Mouse (Mus musculus) hindbrain, postnatal 0 days (tissue): ENCODE results near the gene Tgfb2. TPM values are rescaled to one million over a fixed set of nuclear protein-coding genes. Genes with fewer than 3 reads are reported as not detected.

Experiments used
- ATAC-seq: fragments of 200-750 bp; cut with Nextera tagmentation; 2 replicates; pipeline ENCODE4 v1.8.0; 2017; ENCODE audit warnings: mild to moderate bottlenecking, moderate TSS enrichment, moderate library complexity
- DNase-seq: peaks from one replicate; pipeline ENCODE4 v3.0.0-alpha.2; 2015; ENCODE audit warnings: low spot score
- H3K27ac ChIP-seq: fragments of 300-500 bp; sonication (generic); 2 replicates; pipeline ENCODE4 v1.5.1; 2014; ENCODE audit warnings: mild to moderate bottlenecking
- H3K27me3 ChIP-seq: fragments of 300-500 bp; sonication (generic); 2 replicates; pipeline ENCODE4 v1.6.1; 2014; ENCODE audit warnings: low read length, mixed read lengths; ENCODE audit not compliant: insufficient read depth
- H3K36me3 ChIP-seq: fragments of 300-500 bp; sonication (generic); 2 replicates; pipeline ENCODE4 v1.6.1; 2014; ENCODE audit warnings: low read length, mixed read lengths; ENCODE audit not compliant: insufficient read depth
- H3K4me1 ChIP-seq: fragments of 300-500 bp; sonication (generic); 2 replicates; pipeline ENCODE4 v1.6.1; 2014; ENCODE audit warnings: antibody characterized with exemption, low read length, mixed read lengths; ENCODE audit not compliant: insufficient read depth
- H3K4me2 ChIP-seq: fragments of 300-500 bp; sonication (generic); 2 replicates; pipeline ENCODE4 v1.6.1; 2014; ENCODE audit warnings: low read depth, mild to moderate bottlenecking, low read length, moderate library complexity, mixed read lengths
- H3K4me3 ChIP-seq: fragments of 300-500 bp; sonication (generic); 2 replicates; pipeline ENCODE4 v1.5.1; 2014; ENCODE audit warnings: low read length
- H3K9ac ChIP-seq: fragments of 300-500 bp; sonication (generic); replicated peaks from 2 replicates; pipeline ENCODE4 v1.6.1; 2014; ENCODE audit warnings: mild to moderate bottlenecking, low read length, moderate library complexity, mixed read lengths
- H3K9me3 ChIP-seq: fragments of 300-500 bp; sonication (generic); 2 replicates; pipeline ENCODE4 v1.6.1; 2016; ENCODE audit warnings: low read length, mixed read lengths
- CTCF ChIP-seq: IDR thresholded peaks from 2 replicates; pipeline ENCODE4 v1.5.1; 2016; ENCODE audit warnings: antibody characterized with exemption, control low read depth, low read depth
- WGBS: fragments of 180-500 bp; shearing (Covaris S2); extraction: QIAGEN DNeasy Blood & Tissue Kit; methylation state at CpG from one replicate; pipeline ENCODE4 v1.1.7; 2014; 5-methylcytosine and 5-hydroxymethylcytosine counted together
- polyA plus RNA-seq: library from polyadenylated mRNA; unstranded; fragments of >200 nt; fragmentation: Nextera tagmentation; extraction: Ambion mirVana; gene quantifications from 2 replicates; pipeline ENCODE4 v1.2.1, GENCODE M21; 2015
- total RNA-seq: library from RNA; depleted of rRNA; stranded (reverse); fragments of >200 nt; gene quantifications from 2 replicates; pipeline ENCODE4 v1.2.3, GENCODE M21; 2014

The Tgfb2 gene
- total and polyA plus RNA-seq, 2 experiments from 2014 or later, result 13.1 to 30.6 TPM

- 73% methylated on average over 4 of the region's 4 CpGs for WGBS
- Histone ChIP-seq H3K36me3 (no peaks in the 10 kb centered on the region), H3K4me1 (no peaks in the 10 kb centered on the region), H3K27ac (no peak overlapping the region), H3K4me2 (no peak overlapping the region), H3K27me3 (no peaks in the 10 kb centered on the region), H3K9ac (no peak overlapping the region), H3K4me3 (no peak overlapping the region), H3K9me3 (no peaks in the 10 kb centered on the region)
- ATAC-seq, result no peak
- TF ChIP-seq CTCF, result no peak
- no peak for DNase-seq
Observed at GRCm38 (mm10) chr1:186695361-186695760, 10.4 kb downstream of the Tgfb2 start.

DNA sequence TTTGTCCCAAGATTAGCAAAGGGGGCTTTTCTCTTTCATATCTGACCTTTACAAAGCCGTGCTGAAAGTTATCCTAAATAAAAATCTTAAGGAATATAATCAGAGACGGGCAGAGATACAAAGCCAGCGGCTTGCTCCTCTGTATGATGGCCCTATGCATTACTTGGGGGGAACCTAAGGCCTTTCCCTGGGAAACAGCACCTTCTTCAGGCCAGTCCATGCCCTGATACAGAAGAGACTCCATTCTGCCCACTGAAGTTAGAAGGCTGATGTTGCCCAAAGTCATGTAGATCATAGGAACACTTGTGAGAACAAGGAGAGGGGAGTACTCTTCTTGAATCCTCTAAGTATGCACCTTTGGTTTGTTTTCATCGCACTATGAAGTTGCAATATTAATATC is 13.4 kb downstream of the Tgfb2 start:
- DNase-seq, result no peak
- WGBS, result 88% methylated on average over 4 of the region's 4 CpGs
- H3K4me3 ChIP-seq, result no peak overlapping the region

GRCm38 (mm10) chr1:186691708-186692107 is 14.1 kb downstream of the Tgfb2 start:
- no peak for DNase-seq
- H3K4me2 ChIP-seq, result no peak overlapping the region
- 82% methylated on average over 9 of the region's 9 CpGs for WGBS
- H3K4me1 ChIP-seq, result no peaks in the 10 kb centered on the region
- H3K27me3 ChIP-seq, result no peaks in the 10 kb centered on the region
- H3K9me3 ChIP-seq, result no peaks in the 10 kb centered on the region
- H3K27ac ChIP-seq, result no peak overlapping the region
- H3K9ac ChIP-seq, result no peak overlapping the region
- H3K4me3 ChIP-seq, result no peak overlapping the region
- H3K36me3 ChIP-seq, result no peaks in the 10 kb centered on the region
- no peak for ATAC-seq
- no peak for TF ChIP-seq CTCF

More for the DNA sequence above, 13.4 kb downstream of the Tgfb2 start:
- peak; percentile 54 for TF ChIP-seq CTCF
- Histone ChIP-seq H3K9me3 (no peaks in the 10 kb centered on the region), H3K4me2 (no peak overlapping the region), H3K4me1 (no peaks in the 10 kb centered on the region), H3K27me3 (no peaks in the 10 kb centered on the region), H3K27ac (no peak overlapping the region), H3K36me3 (no peaks in the 10 kb centered on the region), H3K9ac (no peak overlapping the region)
- ATAC-seq, result no peak

GRCm38 (mm10) chr1:186684041-186684440 is 21.7 kb downstream of the Tgfb2 start:
- Histone ChIP-seq H3K27ac (no peak overlapping the region), H3K9ac (no peak overlapping the region), H3K4me1 (0 out of 2 replicates have a peak, but pooled peaks cover 6% of the 10 kb centered on the region), H3K4me2 (no peak overlapping the region), H3K4me3 (no peak overlapping the region), H3K9me3 (no peaks in the 10 kb centered on the region), H3K36me3 (no peaks in the 10 kb centered on the region), H3K27me3 (no peaks in the 10 kb centered on the region)
- 94% methylated on average over 3 of the region's 3 CpGs for WGBS
- ATAC-seq, result no peak
- no peak for TF ChIP-seq CTCF
- no peak for DNase-seq

GRCm38 (mm10) chr1:186682606-186683005 is 23.2 kb downstream of the Tgfb2 start:
- no peak for TF ChIP-seq CTCF
- no peak for DNase-seq
- peak; percentile 40; the same call in 1 of the 2 replicates for ATAC-seq
- no peak overlapping the region for H3K27ac ChIP-seq
- H3K4me2 ChIP-seq, result no peak overlapping the region
- WGBS, result 15% methylated on average over 7 of the region's 7 CpGs
- no peaks in the 10 kb centered on the region for H3K36me3 ChIP-seq
- H3K4me3 ChIP-seq, result no peak overlapping the region
- 0 out of 2 replicates have a peak, but pooled peaks cover 6% of the 10 kb centered on the region for H3K4me1 ChIP-seq
- H3K9me3 ChIP-seq, result no peaks in the 10 kb centered on the region
- H3K9ac ChIP-seq, result no peak overlapping the region
- no peaks in the 10 kb centered on the region for H3K27me3 ChIP-seq

- WGBS, result 92% methylated on average over 12 of the region's 12 CpGs
Observed at GRCm38 (mm10) chr1:186677614-186678013, 28.2 kb downstream of the Tgfb2 start.

DNA sequence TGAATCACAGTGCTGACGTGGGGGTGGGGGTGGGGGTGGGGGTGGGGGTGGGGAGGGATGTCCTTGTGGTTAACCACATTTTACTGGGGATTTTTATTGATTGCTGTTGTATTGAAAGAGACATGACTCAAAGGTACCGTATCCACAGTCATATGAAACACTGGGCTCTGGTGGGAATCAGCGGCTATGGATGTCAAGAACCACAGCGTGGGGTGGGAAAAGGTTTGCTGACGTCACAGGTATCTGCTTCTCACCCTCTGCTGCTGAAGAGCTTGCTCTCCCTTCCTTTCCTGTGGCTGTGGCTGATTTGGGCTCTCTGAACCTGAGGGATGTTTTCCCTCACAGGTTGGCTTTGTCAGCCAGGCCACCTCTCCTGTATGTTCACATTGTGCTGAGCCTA is 29.6 kb downstream of the Tgfb2 start:
- Histone ChIP-seq H3K4me1 (peaks cover 9% of the 10 kb centered on the region; the same call in 1 of the 2 replicates), H3K9me3 (no peaks in the 10 kb centered on the region), H3K36me3 (no peaks in the 10 kb centered on the region), H3K4me3 (no peak overlapping the region), H3K9ac (no peak overlapping the region), H3K27me3 (no peaks in the 10 kb centered on the region), H3K4me2 (no peak overlapping the region), H3K27ac (no peak overlapping the region)
- WGBS, result 53% methylated on average over 5 of the region's 5 CpGs
- ATAC-seq (no peak), DNase-seq (no peak)
- TF ChIP-seq CTCF, result no peak

More at GRCm38 (mm10) chr1:186677614-186678013, 28.2 kb downstream of the Tgfb2 start:
- no peaks in the 10 kb centered on the region for H3K9me3 ChIP-seq
- no peaks in the 10 kb centered on the region for H3K36me3 ChIP-seq
- no peak overlapping the region for H3K4me3 ChIP-seq
- H3K4me1 ChIP-seq, result peaks cover 12% of the 10 kb centered on the region; the same call in 1 of the 2 replicates
- H3K4me2 ChIP-seq, result no peak overlapping the region
- no peaks in the 10 kb centered on the region for H3K27me3 ChIP-seq
- H3K9ac ChIP-seq, result no peak overlapping the region
- no peak for TF ChIP-seq CTCF
- DNase-seq (no peak), ATAC-seq (no peak)
- H3K27ac ChIP-seq, result no peak overlapping the region
